Mouse (Mus musculus) C2C12 (cell line): ENCODE data around the gene Sgsm2. TPM values are rescaled to one million over a fixed set of nuclear protein-coding genes. Genes with fewer than 3 reads are reported as not detected.

ENCODE experiments used
- H3K27me3 ChIP-seq: one replicate; pipeline ENCODE4 v1.6.1; 2011; ENCODE audit not compliant: control insufficient read depth, insufficient read depth, insufficient read length
- H3K36me3 ChIP-seq: one replicate; pipeline ENCODE4 v1.6.1; 2011; ENCODE audit not compliant: control insufficient read depth, insufficient read depth
- H3K4me3 ChIP-seq: one replicate; pipeline ENCODE4 v1.5.1; 2011; ENCODE audit warnings: mild to moderate bottlenecking, control low read depth; ENCODE audit not compliant: poor library complexity, insufficient read depth, severe bottlenecking
- H3K79me2 ChIP-seq: one replicate; pipeline ENCODE4 v1.6.1; 2011; ENCODE audit not compliant: control insufficient read depth, insufficient read depth
- H3K79me3 ChIP-seq: one replicate; pipeline ENCODE4 v1.6.1; 2011; ENCODE audit warnings: low read depth, control low read depth
- H3ac ChIP-seq: one replicate; pipeline ENCODE3; 2011; ENCODE audit warnings: low read depth; ENCODE audit not compliant: control insufficient read depth, insufficient read length
- CEBPB ChIP-seq: IDR thresholded peaks from one replicate; pipeline ENCODE4 v1.6.1; 2011; ENCODE audit warnings: low read depth, mild to moderate bottlenecking, control low read depth, moderate library complexity
- CTCF ChIP-seq: IDR thresholded peaks from one replicate; pipeline ENCODE4 v1.5.1; 2011; ENCODE audit not compliant: control insufficient read depth, insufficient read depth, insufficient read length
- FOSL1 ChIP-seq: IDR thresholded peaks from one replicate; pipeline ENCODE4 v1.8.0; 2011; ENCODE audit warnings: mild to moderate bottlenecking, low read length; ENCODE audit not compliant: poor library complexity, insufficient read depth, severe bottlenecking
- MAX ChIP-seq: IDR thresholded peaks from one replicate; pipeline ENCODE4 v1.6.1; 2011; ENCODE audit warnings: mild to moderate bottlenecking, control low read depth
- MYOD1 ChIP-seq: IDR thresholded peaks from one replicate; pipeline ENCODE4 v1.6.1; 2011; ENCODE audit warnings: low read depth; ENCODE audit not compliant: control insufficient read depth, insufficient read length
- MYOG ChIP-seq: IDR thresholded peaks from one replicate; pipeline ENCODE4 v1.6.1; 2011; ENCODE audit not compliant: control insufficient read depth, insufficient read length; ENCODE audit errors: extremely low read depth
- USF1 ChIP-seq: IDR thresholded peaks from one replicate; pipeline ENCODE4 v1.6.1; 2011; ENCODE audit warnings: low read depth, mild to moderate bottlenecking, control low read depth, moderate library complexity
- polyA plus RNA-seq: library from polyadenylated mRNA; unstranded; fragments of >200 nt; fragmentation: generic; extraction: Trizol; gene quantifications from one replicate; pipeline ENCODE4 v1.2.1, GENCODE M21; 2012; ENCODE audit warnings: missing spikeins

The Sgsm2 gene
- polyA plus RNA-seq, 1 experiment, result 7.8 TPM

DNA sequence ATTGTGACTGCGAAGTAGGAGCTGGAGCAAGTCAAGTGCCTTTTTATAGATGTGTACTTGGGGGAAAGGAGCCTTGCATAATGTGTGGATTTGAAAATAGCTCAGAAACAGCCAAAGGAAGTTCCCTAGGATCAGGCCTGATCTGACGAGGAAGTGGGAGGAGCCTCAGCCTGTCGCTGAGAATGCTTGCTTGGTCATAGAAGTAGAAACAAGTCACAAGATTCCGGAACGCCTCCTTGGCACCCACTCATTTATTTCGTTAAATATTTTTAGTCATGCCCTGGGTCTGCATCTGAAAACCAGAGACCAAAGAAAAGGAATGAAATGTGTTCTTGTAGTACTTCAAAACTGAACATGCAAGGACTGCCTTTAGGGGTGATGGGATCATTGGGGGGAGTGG lies 57.9 kb downstream of the Sgsm2 start:
- no peak for TF ChIP-seq CEBPB
- TF ChIP-seq CTCF, result no peak
- no peak for TF ChIP-seq MYOG
- TF ChIP-seq MAX, result no peak
- TF ChIP-seq FOSL1, result no peak
- no peaks in the 10 kb centered on the region for H3K27me3 ChIP-seq
- H3K79me3 ChIP-seq, result peaks cover 14% of the 10 kb centered on the region
- H3K79me2 ChIP-seq, result peaks cover 44% of the 10 kb centered on the region
- peaks cover 16% of the 10 kb centered on the region for H3K36me3 ChIP-seq
- no peak overlapping the region for H3K4me3 ChIP-seq
- H3ac ChIP-seq, result no peak overlapping the region

DNA sequence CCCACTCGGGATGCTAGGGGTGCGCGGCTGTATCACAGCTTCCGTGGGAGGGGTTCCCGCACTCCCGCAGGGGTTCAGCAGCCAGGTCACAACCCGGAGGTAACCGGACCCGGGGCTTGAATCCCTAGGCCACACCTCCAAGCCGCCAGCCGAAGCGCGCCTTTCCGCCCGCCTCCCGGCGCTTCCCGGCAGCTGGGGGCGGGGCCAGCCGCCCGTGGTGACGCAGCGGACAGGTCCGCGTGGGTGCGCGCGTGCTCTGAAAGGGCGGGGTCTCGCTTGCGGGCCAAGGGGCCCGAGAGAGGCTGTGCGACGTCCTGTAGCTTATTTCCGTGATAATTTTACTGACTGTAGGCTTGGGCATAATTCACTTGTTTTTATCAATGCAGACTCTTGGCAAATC lies 58.4 kb downstream of the Sgsm2 start:
- H3K36me3 ChIP-seq, result peaks cover 16% of the 10 kb centered on the region
- no peaks in the 10 kb centered on the region for H3K27me3 ChIP-seq
- H3K79me2 ChIP-seq, result peaks cover 49% of the 10 kb centered on the region
- H3K79me3 ChIP-seq, result peaks cover 19% of the 10 kb centered on the region
- TF ChIP-seq FOSL1, result no peak
- peak; percentile 81 for TF ChIP-seq MAX
- H3ac ChIP-seq, result peak overlapping the region; percentile 63
- peak overlapping the region; percentile 26 for H3K4me3 ChIP-seq

DNA sequence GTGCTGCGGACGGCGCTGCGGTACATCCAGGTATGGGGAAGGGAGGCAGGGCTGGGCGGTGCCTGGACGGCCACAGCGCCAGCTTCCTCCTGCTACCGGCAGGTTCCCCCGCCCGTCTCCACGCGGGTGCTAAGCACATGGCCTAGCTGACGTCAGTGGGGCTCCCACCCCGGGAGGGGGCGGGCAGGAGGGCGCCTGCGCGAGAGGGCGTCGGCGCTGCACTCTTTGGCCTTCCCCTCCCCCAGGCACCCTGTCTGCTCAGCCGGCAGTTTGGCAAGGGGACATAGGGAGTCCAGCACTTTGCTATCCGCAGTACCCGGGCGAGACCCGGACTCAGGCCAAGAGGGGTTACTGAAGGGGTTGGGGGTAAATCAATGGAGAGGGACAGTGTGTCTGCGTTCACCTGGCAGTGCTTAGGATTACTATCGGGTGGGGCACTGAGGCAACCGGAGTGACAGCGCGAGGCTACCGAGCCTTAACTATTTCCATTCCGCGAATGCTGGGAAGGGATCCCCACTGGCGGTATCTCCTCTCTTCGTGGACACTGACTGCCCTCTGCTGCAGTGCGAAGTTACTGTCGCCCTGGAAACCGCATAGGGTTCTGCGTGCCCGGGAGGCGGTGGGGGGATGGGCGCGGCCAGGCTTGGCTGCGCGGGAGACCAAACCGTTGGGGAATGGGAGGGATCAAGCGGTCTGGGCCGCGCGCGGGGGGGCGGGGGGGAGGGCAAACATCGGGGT lies 59.0 kb downstream of the Sgsm2 start:
- Histone ChIP-seq H3ac (peak overlapping the region; percentile 63), H3K36me3 (peaks cover 16% of the 10 kb centered on the region), H3K79me3 (peaks cover 22% of the 10 kb centered on the region), H3K27me3 (no peaks in the 10 kb centered on the region), H3K79me2 (peaks cover 55% of the 10 kb centered on the region), H3K4me3 (peak overlapping the region; percentile 26)
- TF ChIP-seq MYOD1, result no peak
- no peak for TF ChIP-seq MYOG
- TF ChIP-seq FOSL1, result no peak
- TF ChIP-seq MAX, result peak; percentile 95

DNA sequence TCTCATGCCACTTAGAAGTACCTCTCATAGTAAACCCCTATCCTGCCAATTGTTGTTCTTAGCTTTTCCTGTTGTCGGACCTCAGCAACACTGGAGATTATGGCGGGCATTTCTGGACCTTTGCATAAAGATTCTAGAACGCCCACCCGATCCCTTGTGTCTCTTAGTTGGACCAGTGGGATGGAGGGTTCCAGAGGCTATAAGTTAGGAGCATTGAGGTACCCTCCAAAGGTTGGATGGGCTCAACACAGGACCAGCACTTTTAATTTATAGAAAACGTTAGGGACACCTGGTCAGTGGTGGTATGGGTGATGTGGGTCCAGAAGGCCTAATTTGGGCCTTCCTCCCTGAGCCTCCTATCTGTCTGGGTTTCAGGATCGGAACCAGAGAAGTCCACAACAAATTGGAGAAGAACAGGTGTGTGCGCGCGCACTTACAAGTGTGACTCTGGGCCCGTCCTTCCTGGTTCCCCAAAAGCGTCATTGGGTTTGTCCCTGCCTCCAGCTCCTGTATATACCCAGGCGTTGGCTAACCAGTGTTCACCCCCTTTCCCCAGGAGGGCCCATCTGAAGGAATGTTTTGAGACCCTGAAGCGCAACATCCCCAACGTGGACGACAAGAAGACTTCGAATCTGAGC lies 59.7 kb downstream of the Sgsm2 start:
- Histone ChIP-seq H3K79me3 (peaks cover 22% of the 10 kb centered on the region), H3K4me3 (no peak overlapping the region), H3ac (peak overlapping the region; percentile 63), H3K36me3 (peaks cover 16% of the 10 kb centered on the region), H3K27me3 (no peaks in the 10 kb centered on the region), H3K79me2 (peaks cover 57% of the 10 kb centered on the region)
- TF ChIP-seq MYOD1 (no peak), CTCF (no peak), MAX (no peak), CEBPB (no peak), MYOG (no peak), USF1 (no peak), FOSL1 (no peak)

DNA sequence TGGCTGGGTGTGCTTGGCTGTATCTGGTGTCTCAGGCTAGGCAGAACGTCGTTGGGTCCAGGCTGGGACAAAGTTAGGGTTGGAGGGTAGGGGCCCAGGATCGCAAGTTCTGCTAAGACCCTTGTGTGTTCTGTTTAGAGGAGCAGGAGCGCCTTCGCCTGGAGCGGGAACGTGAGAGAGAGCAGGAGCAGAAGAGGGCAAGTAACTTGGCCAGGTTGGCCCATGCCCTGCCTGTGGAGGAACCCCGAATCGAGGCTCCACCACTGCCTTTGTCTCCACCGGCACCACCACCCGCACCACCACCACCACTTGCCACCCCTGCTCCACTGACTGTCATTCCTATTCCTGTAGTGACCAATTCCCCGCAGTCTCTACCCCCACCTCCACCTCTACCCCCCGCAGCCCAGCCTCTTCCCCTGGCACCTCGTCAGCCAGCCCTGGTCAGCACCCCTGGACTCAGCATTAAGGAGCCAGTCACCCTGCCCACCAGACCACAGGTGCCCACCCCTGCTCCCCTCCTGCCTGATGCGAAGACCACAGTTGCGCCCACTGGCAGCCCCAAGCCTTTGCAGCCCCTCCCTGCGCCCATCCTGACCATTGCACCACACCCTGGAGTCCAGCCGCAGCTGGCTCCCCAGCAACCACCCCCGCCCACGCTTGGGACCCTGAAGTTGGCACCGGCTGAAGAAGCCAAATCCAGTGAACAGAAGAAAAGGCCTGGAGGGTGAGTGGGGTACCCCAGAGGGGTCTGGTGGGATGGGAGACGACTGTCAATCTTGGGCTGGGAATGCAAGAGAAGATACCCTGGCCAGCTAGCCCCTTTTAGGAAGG lies 60.4 kb downstream of the Sgsm2 start:
- H3K4me3 ChIP-seq, result no peak overlapping the region
- no peak overlapping the region for H3ac ChIP-seq
- H3K27me3 ChIP-seq, result no peaks in the 10 kb centered on the region
- H3K79me3 ChIP-seq, result peaks cover 22% of the 10 kb centered on the region
- peaks cover 60% of the 10 kb centered on the region for H3K79me2 ChIP-seq
- TF ChIP-seq MAX, result no peak
- no peak for TF ChIP-seq FOSL1
- TF ChIP-seq CEBPB, result no peak
- TF ChIP-seq CTCF, result no peak
- TF ChIP-seq MYOD1, result no peak
- TF ChIP-seq USF1, result no peak
- TF ChIP-seq MYOG, result no peak
- peaks cover 15% of the 10 kb centered on the region for H3K36me3 ChIP-seq
